Mouse (Mus musculus): ENCODE measurements around the gene Rara. TPM values are rescaled to one million over a fixed set of nuclear protein-coding genes. Genes with fewer than 3 reads are reported as not detected.

Rara gene
- polyA plus RNA-seq, 1 experiment, result 26.9 TPM

DNA sequence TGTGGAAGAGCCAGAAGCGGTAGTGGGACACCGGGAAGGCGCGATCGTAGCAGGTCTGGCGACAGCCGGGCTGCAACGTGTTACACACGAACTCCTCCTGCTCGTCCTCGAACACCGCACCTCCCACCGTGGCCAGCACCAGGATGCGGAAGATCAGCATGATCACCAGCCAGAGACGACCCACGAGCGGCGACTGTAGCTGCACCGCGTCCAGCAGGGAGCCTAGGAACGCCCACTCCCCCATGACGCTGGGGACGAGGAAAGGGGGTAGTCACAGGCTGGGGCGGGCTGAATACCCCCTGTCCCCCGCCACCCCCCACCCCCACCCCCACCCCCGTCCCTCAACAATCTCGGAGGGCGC lies 55.1 kb downstream of the Rara start, which contains the start of gene Gjd3:
Gene Gjd3 (minus strand): TSS at position 244 of the 361 bp plus-strand sequence.
- no peak for TF ChIP-seq GATA1 (IDR thresholded peaks at IDR 0.05; ENCODE audit: low read length)

DNA sequence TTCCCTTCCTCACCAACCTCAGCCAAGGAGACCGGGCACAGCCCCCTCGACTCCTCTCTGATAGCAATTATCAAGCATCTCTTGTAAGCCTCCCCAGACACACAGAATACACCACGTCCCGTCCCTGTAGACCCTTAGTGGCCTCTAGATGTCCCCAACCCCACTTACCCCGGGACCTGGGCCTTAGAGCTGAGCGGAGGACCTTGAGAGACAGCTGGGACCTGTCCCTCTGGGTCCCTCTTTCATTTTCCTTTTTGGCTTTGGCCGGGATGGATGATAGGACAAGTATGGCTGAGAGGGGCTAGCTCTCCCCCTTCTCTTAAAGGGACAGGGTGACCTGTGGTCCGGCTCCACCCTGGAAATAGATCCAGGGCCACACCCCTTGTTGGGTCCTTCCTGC lies 55.9 kb downstream of the Rara start:
- no peak for TF ChIP-seq GATA1 (IDR thresholded peaks at IDR 0.05; ENCODE audit: low read length)

GRCm38 (mm10) chr11:98985542-98985941 lies 57.9 kb downstream of the Rara start:
- no peak for TF ChIP-seq GATA1 (IDR thresholded peaks at IDR 0.05; ENCODE audit: low read length)

DNA sequence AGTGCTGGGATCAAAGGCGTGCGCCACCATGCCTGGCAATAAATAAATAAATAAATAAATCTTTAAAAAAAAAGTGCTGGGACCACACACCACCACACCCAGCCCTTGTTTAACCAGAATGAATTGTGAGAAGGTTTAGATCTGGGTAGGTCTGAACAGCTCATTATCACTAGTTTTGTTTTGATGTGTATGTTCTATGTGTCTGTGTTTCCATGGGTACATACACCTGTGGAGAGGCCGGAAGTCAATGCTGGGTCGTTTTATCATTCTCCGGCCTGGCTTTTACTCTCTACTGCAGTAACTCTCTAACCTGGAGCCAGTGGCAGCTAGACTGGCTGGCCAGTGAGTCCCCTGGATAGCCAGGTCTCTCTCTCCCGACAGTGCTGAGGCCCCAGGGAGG lies 63.2 kb downstream of the Rara start:
- no peak for TF ChIP-seq GATA1 (IDR thresholded peaks at IDR 0.05; ENCODE audit: low read length)

GRCm38 (mm10) chr11:98995987-98996386 lies 68.4 kb downstream of the Rara start:
- TF ChIP-seq GATA1 (IDR thresholded peaks at IDR 0.05; ENCODE audit: low read length), result no peak

GRCm38 (mm10) chr11:98997659-98998058 lies 70.0 kb downstream of the Rara start:
- TF ChIP-seq GATA1 (IDR thresholded peaks at IDR 0.05; ENCODE audit: low read length), result no peak

DNA sequence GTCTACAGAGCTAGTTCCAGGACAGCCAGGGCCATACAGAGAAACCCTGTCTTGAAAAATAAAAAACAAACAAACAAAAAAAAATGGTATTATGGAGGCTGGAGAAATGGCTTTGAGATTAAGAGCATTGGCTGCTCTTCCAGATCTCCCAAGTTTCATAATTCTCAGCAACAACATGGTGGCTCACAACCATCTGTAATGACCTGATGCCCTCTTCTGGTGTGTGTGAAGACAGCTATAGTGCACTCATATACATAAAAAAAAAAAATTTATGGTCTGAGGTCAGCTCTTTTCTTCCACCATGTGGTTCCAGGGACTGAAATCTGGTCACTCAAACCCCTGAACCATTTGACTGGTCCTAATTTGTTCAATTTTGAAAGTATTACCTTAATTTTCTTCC lies 71.2 kb downstream of the Rara start:
- TF ChIP-seq GATA1 (IDR thresholded peaks at IDR 0.05; ENCODE audit: low read length), result no peak

- TF ChIP-seq GATA1 (IDR thresholded peaks at IDR 0.05; ENCODE audit: low read length), result no peak
These were observed 71.6 kb downstream of the Rara start for GRCm38 (mm10) chr11:98999243-98999642.

GRCm38 (mm10) chr11:99006788-99007187 lies 79.2 kb downstream of the Rara start:
- TF ChIP-seq GATA1 (IDR thresholded peaks at IDR 0.05; ENCODE audit: low read length), result no peak

GRCm38 (mm10) chr11:99010124-99010523 lies 82.5 kb downstream of the Rara start:
- TF ChIP-seq GATA1 (IDR thresholded peaks at IDR 0.05; ENCODE audit: low read length), result no peak

DNA sequence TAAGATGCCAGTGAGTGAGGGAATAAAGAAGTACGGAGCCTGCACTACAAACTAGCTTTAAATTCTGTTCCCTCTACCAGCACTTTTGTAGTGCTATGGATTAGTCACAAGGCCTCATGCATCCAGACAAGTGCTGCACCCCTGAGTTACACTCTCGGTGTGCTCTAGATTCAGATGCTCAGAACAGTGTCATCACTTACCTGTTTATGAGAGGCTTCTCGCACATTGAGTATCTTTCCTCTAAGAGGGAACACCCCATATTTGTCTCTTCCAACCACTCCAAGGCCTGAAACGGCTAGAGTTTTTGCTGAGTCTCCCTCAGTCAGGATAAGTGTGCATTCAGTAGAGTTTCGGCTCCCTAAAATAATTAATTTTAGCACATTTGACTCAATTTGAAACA lies 83.1 kb downstream of the Rara start:
- TF ChIP-seq GATA1 (IDR thresholded peaks at IDR 0.05; ENCODE audit: low read length), result no peak

- TF ChIP-seq GATA1 (IDR thresholded peaks at IDR 0.05; ENCODE audit: low read length), result no peak
These were observed 86.2 kb downstream of the Rara start for GRCm38 (mm10) chr11:99013856-99014255.

DNA sequence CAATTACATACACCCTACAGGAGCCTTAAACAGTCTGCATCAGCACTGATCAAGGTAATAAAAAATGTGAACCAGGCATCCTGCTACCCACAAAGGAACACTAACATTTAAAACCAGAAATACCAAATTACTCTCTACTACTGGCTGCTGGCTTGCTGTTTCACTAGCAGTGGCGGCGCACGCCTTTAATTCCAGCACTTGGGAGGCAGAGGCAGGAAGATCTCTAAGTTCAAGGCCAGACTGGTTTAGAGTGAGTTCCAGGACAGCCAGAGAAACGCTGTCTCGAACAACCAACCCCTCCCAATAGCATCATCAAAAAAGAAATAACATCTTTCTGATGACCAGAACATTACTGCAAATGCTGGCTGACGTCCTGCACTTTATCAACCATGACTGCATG lies 92.2 kb downstream of the Rara start:
- TF ChIP-seq GATA1 (IDR thresholded peaks at IDR 0.05; ENCODE audit: low read length), result no peak

DNA sequence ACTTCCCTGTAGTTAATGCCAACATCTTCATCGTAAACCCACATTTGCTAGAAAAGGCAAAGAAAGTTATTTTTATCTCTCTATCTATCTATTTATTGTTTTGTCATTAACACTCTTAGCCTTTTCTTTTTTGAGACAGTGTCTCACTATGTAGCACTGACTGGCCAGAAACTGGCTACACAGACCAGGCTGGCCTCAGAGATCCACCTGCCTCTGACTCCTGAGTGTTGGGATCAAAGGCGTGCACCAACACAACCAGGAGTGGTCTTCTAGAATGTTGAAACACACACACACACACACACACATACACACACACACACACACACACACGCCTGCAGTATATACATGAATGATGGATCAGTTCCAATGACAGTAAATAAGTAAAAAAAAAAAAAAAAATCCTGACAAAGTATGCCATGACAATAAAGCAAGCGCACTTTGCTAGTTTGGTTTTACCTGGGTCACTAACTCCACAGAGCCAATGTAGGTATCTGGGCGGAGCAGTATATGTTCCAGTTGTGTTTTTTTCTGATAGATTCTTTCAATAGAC lies 94.8 kb downstream of the Rara start:
- TF ChIP-seq GATA1 (IDR thresholded peaks at IDR 0.05; ENCODE audit: low read length), result no peak

GRCm38 (mm10) chr11:99023094-99023493 lies 95.5 kb downstream of the Rara start:
- no peak for TF ChIP-seq GATA1 (IDR thresholded peaks at IDR 0.05; ENCODE audit: low read length)

DNA sequence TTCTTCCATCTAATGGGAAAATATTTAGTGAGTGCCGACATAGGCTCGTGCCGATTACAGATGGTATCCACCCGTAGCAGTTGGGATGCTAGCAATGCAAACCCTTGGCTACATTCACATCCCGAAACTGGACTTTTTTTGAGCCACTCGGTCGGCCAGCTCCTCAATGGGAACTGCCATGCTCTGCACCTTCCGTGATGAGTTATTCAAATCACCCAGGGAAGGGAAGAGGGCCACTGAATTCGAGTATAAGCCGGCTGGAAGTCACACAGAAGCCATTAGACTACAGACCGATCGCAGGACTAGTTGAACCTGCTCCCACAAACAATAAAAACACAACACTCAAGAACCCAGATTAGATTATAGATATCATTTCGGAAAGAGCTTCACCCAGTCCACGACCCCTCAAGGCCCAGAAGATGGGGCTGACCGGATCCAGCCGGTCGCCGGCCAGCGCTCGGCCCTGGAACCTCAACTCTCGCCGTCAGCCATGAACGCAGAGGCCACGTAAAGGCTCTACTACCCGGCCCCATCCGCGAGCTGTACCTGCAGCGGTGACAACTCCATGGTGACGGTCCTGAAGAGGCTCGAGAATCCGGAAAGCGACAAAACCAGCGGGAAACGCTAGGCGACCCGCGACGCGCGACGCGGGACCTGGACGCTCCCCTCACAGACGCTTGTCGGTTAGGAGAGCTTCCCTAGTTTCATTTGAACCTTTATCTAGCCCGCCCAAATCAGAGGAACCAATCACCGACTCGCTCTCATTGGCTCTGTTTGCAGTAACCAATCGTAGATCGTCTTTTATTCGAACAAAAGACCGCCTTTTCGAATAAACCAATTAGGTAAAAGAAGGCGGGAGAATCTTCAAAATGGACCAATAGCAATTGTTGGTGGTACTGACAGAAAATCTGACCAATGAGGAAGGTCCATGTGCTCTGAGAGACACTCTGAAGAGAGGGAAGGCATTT lies 96.2 kb downstream of the Rara start, which contains the start of gene Top2a:
Gene Top2a (minus strand): TSS at position 690 of the 968 bp plus-strand sequence.
- TF ChIP-seq GATA1 (IDR thresholded peaks at IDR 0.05; ENCODE audit: low read length), result no peak

Other genes starting within 250 kb of the Rara start
- gene Psmd3, start 245.3 kb upstream of the Rara start, polyA plus RNA-seq (2012), result 253 TPM in 2 replicates
- not detected in 2 replicates for gene Csf3, start 226.6 kb upstream of the Rara start, polyA plus RNA-seq (2012)
- gene Med24, start 198.4 kb upstream of the Rara start, polyA plus RNA-seq (2012), result 78.9 and 103 TPM in 2 replicates
- 30.8 and 40.6 TPM in 2 replicates for gene Thra, start 187.2 kb upstream of the Rara start, polyA plus RNA-seq (2012)
- gene Nr1d1, start 152.5 kb upstream of the Rara start, polyA plus RNA-seq (2012), result 3.1 and 3.5 TPM in 2 replicates
- 42.1 and 53.0 TPM in 2 replicates for gene Msl1, start 132.3 kb upstream of the Rara start, polyA plus RNA-seq (2012)
- gene Casc3, start 122.9 kb upstream of the Rara start, polyA plus RNA-seq (2012), result 42.8 and 43.0 TPM in 2 replicates
- gene Rapgefl1, start 91.0 kb upstream of the Rara start, polyA plus RNA-seq (2012), result 0.12 and 0.19 TPM in 2 replicates
- 13.8 and 16.1 TPM in 2 replicates for gene Wipf2, start 64.2 kb upstream of the Rara start, polyA plus RNA-seq (2012)
- gene Cdc6, start 20.0 kb upstream of the Rara start, polyA plus RNA-seq (2012), result 1.9 and 2.4 TPM in 2 replicates
- not detected in 2 replicates for gene Gjd3, start 55.2 kb downstream of the Rara start, polyA plus RNA-seq (2012)
- 15.1 and 74.1 TPM in 2 replicates for gene Top2a, start 96.4 kb downstream of the Rara start, polyA plus RNA-seq (2012)
- not detected in 2 replicates for gene Igfbp4, start 113.4 kb downstream of the Rara start, polyA plus RNA-seq (2012)
- gene Tns4, start 161.5 kb downstream of the Rara start, polyA plus RNA-seq (2012), result not detected in 2 replicates
- gene Ccr7, start 227.3 kb downstream of the Rara start, polyA plus RNA-seq (2012), result not detected in 2 replicates

Data from G1E-ER4 (cell line).